Comparison of ENCODE assay signal across 8 mouse cellular contexts in genomic region chr12:80060809-80061208, GRCm38 (mm10). TPM values are rescaled to one million over a fixed set of nuclear protein-coding genes. Genes with fewer than 3 reads are reported as not detected.
DNase-seq lines count a peak whose midpoint lies in the region; ATAC-seq lines count a peak whose summit lies in the region.

No protein-coding gene starts in this region.

- peak; percentile 15 for DNase-seq in adrenal gland, postnatal 14 days
- no peak for DNase-seq in adrenal gland, adult 8-10 months
- DNase-seq in left cerebral cortex, adult 9 months (ENCODE audit: low spot score in 2 of 2), result no peak
- DNase-seq in right cerebral cortex, adult 18-20 months, result no peak
- DNase-seq in gastrocnemius, postnatal 36 days, result no peak

- H3K4me3 ChIP-seq in embryonic facial prominence, embryonic 13.5 days, result no peak overlapping the region
- H3K4me3 ChIP-seq in intestine, embryonic 15.5 days (replicated peaks), result no peak overlapping the region

- H3K27me3 ChIP-seq in embryonic facial prominence, embryonic 13.5 days, result no peaks in the 10 kb centered on the region
- no peaks in the 10 kb centered on the region for H3K27me3 ChIP-seq in intestine, embryonic 15.5 days (replicated peaks)

- H3K27ac ChIP-seq in embryonic facial prominence, embryonic 13.5 days, result peak overlapping the region; percentile 36; the same call in 1 of the 2 replicates
- peak overlapping the region; percentile 20 for H3K27ac ChIP-seq in intestine, embryonic 15.5 days

- peaks cover 51% of the 10 kb centered on the region for H3K4me1 ChIP-seq in embryonic facial prominence, embryonic 13.5 days
- H3K4me1 ChIP-seq in intestine, embryonic 15.5 days (replicated peaks), result peaks cover 35% of the 10 kb centered on the region

- H3K36me3 ChIP-seq in embryonic facial prominence, embryonic 13.5 days, result no peaks in the 10 kb centered on the region
- no peaks in the 10 kb centered on the region for H3K36me3 ChIP-seq in intestine, embryonic 15.5 days

- intact Hi-C loops in gastrocnemius, postnatal 36 days (cut with DNase I), result no loop called here

- no peak for ATAC-seq in embryonic facial prominence, embryonic 13.5 days (ENCODE audit: insufficient number of reproducible peaks, insufficient read depth, low FRiP score, low TSS enrichment, low read depth)
- ATAC-seq in intestine, embryonic 15.5 days, result peak; percentile 35; the same call in 1 of the 2 replicates
- ATAC-seq in megakaryocyte progenitor cell, adult 5-6 weeks (replicated peaks; ENCODE audit: poor library complexity), result peak; percentile 60

- no peak overlapping the region for H3K9ac ChIP-seq in embryonic facial prominence, embryonic 13.5 days
- H3K9ac ChIP-seq in intestine, embryonic 15.5 days, result no peak overlapping the region

- H3K9me3 ChIP-seq in embryonic facial prominence, embryonic 13.5 days, result no peaks in the 10 kb centered on the region
- no peaks in the 10 kb centered on the region for H3K9me3 ChIP-seq in intestine, embryonic 15.5 days

- H3K4me2 ChIP-seq in embryonic facial prominence, embryonic 13.5 days, result no peak overlapping the region
- H3K4me2 ChIP-seq in intestine, embryonic 15.5 days (replicated peaks), result no peak overlapping the region

- WGBS in embryonic facial prominence, embryonic 13.5 days, result 68% methylated on average over 1 of the region's 1 CpGs
- WGBS in intestine, embryonic 15.5 days, result 50% methylated on average over 1 of the region's 1 CpGs

RNA-seq across cellular contexts. Expression of gene Zfp36l1, which starts 52.0 kb away (rescaled TPM):
- total RNA-seq in adrenal gland, postnatal 14 days (2021), result 197 and 204 TPM in 2 replicates
- 100 to 1,000 TPM; 257 to 328 (median 289) TPM for total RNA-seq in adrenal gland, adult 8-10 months (2022)
- polyA plus RNA-seq in embryonic facial prominence, embryonic 13.5 days (2015; fragmentation: Nextera tagmentation; extraction: Ambion mirVana), result 149 and 151 TPM in 2 replicates
- polyA plus RNA-seq in intestine, embryonic 15.5 days (2015; fragmentation: Nextera tagmentation; extraction: Ambion mirVana), result 95.8 and 107 TPM in 2 replicates
- total RNA-seq in megakaryocyte progenitor cell, adult 5-6 weeks (2015), result 8.8 and 14.1 TPM in 2 replicates
- total RNA-seq in megakaryocyte progenitor cell, adult 5-6 weeks (2017), result 1.8 and 2.6 TPM in 2 replicates
- 10 to 100 TPM; 25.0 to 29.8 TPM for total RNA-seq in gastrocnemius, postnatal 36 days (2021)
